Mouse (Mus musculus) kidney, embryonic 14.5 days (tissue): ENCODE data around the gene Ets1. TPM values are rescaled to one million over a fixed set of nuclear protein-coding genes. Genes with fewer than 3 reads are reported as not detected.

ENCODE experiments used
- ATAC-seq: fragments of 200-750 bp; cut with Nextera tagmentation; 2 replicates; pipeline ENCODE4 v1.8.0; 2017; ENCODE audit warnings: moderate number of reproducible peaks, mild to moderate bottlenecking, moderate TSS enrichment, moderate library complexity; ENCODE audit not compliant: low FRiP score, low TSS enrichment
- H3K27ac ChIP-seq: fragments of 300-500 bp; sonication (generic); 2 replicates; pipeline ENCODE4 v1.5.1; 2014; ENCODE audit warnings: low read depth, mild to moderate bottlenecking, low read length, moderate library complexity, mixed read lengths
- H3K27me3 ChIP-seq: fragments of 300-500 bp; sonication (generic); 2 replicates; pipeline ENCODE4 v1.6.1; 2014; ENCODE audit warnings: mild to moderate bottlenecking, low read length; ENCODE audit not compliant: control insufficient read depth, insufficient read depth
- H3K36me3 ChIP-seq: fragments of 300-500 bp; sonication (generic); 2 replicates; pipeline ENCODE4 v1.6.1; 2014; ENCODE audit warnings: low read length, mixed read lengths; ENCODE audit not compliant: control insufficient read depth, insufficient read depth
- H3K4me1 ChIP-seq: fragments of 300-500 bp; sonication (generic); 2 replicates; pipeline ENCODE4 v1.6.1; 2014; ENCODE audit warnings: low read length, mixed read lengths; ENCODE audit not compliant: control insufficient read depth, insufficient read depth
- H3K4me2 ChIP-seq: fragments of 300-500 bp; sonication (generic); replicated peaks from 2 replicates; pipeline ENCODE4 v1.6.1; 2014; ENCODE audit warnings: low read depth, mild to moderate bottlenecking, low read length
- H3K4me3 ChIP-seq: fragments of 300-500 bp; sonication (generic); 2 replicates; pipeline ENCODE4 v1.5.1; 2014; ENCODE audit warnings: mild to moderate bottlenecking, low read length
- H3K9ac ChIP-seq: fragments of 300-500 bp; sonication (generic); 2 replicates; pipeline ENCODE4 v1.6.1; 2014; ENCODE audit warnings: low read depth, mild to moderate bottlenecking, low read length, moderate library complexity
- H3K9me3 ChIP-seq: fragments of 300-500 bp; sonication (generic); 2 replicates; pipeline ENCODE4 v1.6.1; 2016; ENCODE audit warnings: low read length; ENCODE audit not compliant: control insufficient read depth
- WGBS: fragments of 180-500 bp; shearing (Covaris S2); extraction: QIAGEN DNeasy Blood & Tissue Kit; methylation state at CpG from one replicate; pipeline ENCODE4 v1.1.7; 2014; 5-methylcytosine and 5-hydroxymethylcytosine counted together
- polyA plus RNA-seq: library from polyadenylated mRNA; unstranded; fragments of >200 nt; fragmentation: Nextera tagmentation; extraction: Ambion mirVana; gene quantifications from 2 replicates; pipeline ENCODE4 v1.2.1, GENCODE M21; 2014

Gene Ets1
- polyA plus RNA-seq, 1 experiment from 2014 or later = 58.0 TPM

- 0% methylated on average over 1 of the region's 1 CpGs for WGBS
- Histone ChIP-seq H3K36me3 (no peaks in the 10 kb centered on the region), H3K9ac (no peak overlapping the region), H3K4me3 (no peak overlapping the region), H3K4me1 (peaks cover 21% of the 10 kb centered on the region), H3K27ac (no peak overlapping the region), H3K4me2 (no peak overlapping the region), H3K9me3 (no peaks in the 10 kb centered on the region), H3K27me3 (no peaks in the 10 kb centered on the region)
- 0 out of 2 replicates have a peak, but pooled peaks have one; percentile 53 for ATAC-seq
Observed at GRCm38 (mm10) chr9:32787615-32788014, 151.6 kb downstream of the Ets1 start.

DNA sequence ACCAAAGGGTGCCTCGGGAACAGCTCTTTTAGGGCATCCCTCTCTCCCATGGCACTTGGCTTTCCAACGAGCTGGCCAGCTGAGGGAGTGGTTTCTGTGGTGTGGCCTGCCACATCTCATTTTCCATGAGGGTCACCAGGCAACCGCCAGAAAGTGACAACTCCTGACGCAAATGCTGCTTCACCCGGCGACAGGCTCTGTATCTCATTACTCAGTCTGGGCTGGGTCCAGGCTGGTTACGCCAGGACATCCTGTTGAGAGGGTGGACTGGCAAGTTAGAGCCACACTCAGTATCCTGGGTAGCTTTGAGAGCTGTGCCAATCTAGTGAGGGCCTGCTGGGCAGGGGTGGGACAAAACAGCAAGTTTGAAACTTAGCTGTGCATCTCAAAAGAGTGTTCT lies 153.3 kb downstream of the Ets1 start:
- Histone ChIP-seq H3K27ac (no peak overlapping the region), H3K9ac (no peak overlapping the region), H3K9me3 (no peaks in the 10 kb centered on the region), H3K4me2 (no peak overlapping the region), H3K27me3 (no peaks in the 10 kb centered on the region), H3K4me1 (peaks cover 16% of the 10 kb centered on the region), H3K36me3 (no peaks in the 10 kb centered on the region), H3K4me3 (no peak overlapping the region)
- ATAC-seq = no peak
- 55% methylated on average over 7 of the region's 7 CpGs for WGBS

GRCm38 (mm10) chr9:32791699-32792098 lies 155.7 kb downstream of the Ets1 start:
- H3K27me3 ChIP-seq = no peaks in the 10 kb centered on the region
- no peak overlapping the region for H3K27ac ChIP-seq
- H3K36me3 ChIP-seq = no peaks in the 10 kb centered on the region
- H3K4me2 ChIP-seq = no peak overlapping the region
- peaks cover 16% of the 10 kb centered on the region for H3K4me1 ChIP-seq
- 28% methylated on average over 6 of the region's 6 CpGs for WGBS
- no peak overlapping the region for H3K9ac ChIP-seq
- H3K9me3 ChIP-seq = no peaks in the 10 kb centered on the region
- H3K4me3 ChIP-seq = no peak overlapping the region
- ATAC-seq = peak; percentile 78; the same call in 1 of the 2 replicates

- H3K27ac ChIP-seq = no peak overlapping the region
- H3K27me3 ChIP-seq = no peaks in the 10 kb centered on the region
- H3K4me1 ChIP-seq = no peaks in the 10 kb centered on the region
- H3K4me3 ChIP-seq = no peak overlapping the region
- 81% methylated on average over 1 of the region's 1 CpGs for WGBS
- H3K9ac ChIP-seq = no peak overlapping the region
- no peak overlapping the region for H3K4me2 ChIP-seq
- H3K9me3 ChIP-seq = no peaks in the 10 kb centered on the region
- ATAC-seq = no peak
- H3K36me3 ChIP-seq = no peaks in the 10 kb centered on the region
Observed at GRCm38 (mm10) chr9:32798171-32798570, 162.2 kb downstream of the Ets1 start.

DNA sequence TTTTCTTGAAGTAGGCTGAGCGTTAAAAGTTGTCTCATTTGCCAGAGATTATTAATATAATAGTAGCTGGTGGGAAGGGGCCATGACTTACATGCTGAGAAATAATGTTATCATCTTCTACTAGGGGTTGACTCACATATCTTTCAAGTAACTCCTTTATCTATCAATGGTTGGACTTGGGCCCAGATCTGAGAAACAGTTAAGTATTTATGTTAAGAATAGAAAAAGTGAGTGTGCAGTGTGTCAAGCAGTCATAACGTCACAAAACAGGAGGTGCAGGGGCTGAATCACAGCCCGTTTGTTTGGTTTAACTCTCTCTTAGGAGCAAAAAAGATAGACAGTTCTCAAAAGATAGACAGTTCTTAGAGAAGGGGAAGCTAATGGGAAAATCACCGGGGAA lies 170.1 kb downstream of the Ets1 start:
- no peak for ATAC-seq
- Histone ChIP-seq H3K27ac (no peak overlapping the region), H3K4me3 (no peak overlapping the region), H3K27me3 (no peaks in the 10 kb centered on the region), H3K9ac (no peak overlapping the region), H3K36me3 (no peaks in the 10 kb centered on the region), H3K4me2 (no peak overlapping the region), H3K4me1 (no peaks in the 10 kb centered on the region), H3K9me3 (no peaks in the 10 kb centered on the region)
- WGBS = 69% methylated on average over 4 of the region's 4 CpGs

Other genes with a start within 250 kb of the Ets1 start
- gene Fli1, start 93.4 kb upstream of the Ets1 start, polyA plus RNA-seq = 24.0 and 27.3 TPM in 2 replicates